Mouse (Mus musculus) heart, adult 2 months (tissue): ENCODE results near the gene Nbea. TPM values are rescaled to one million over a fixed set of nuclear protein-coding genes. Genes with fewer than 3 reads are reported as not detected.

ENCODE experiments used
- DNase-seq, 2 experiments: peaks; one replicate each; pipeline ENCODE4 v3.0.0; 2021
- H3K27ac ChIP-seq: fragments of 200-600 bp; 2 replicates; pipeline ENCODE4 v1.8.1; 2022
- H3K27me3 ChIP-seq: fragments of 200-500 bp; 2 replicates; pipeline ENCODE4 v1.6.1; 2012; ENCODE audit warnings: mild to moderate bottlenecking, low read length, inconsistent platforms, mixed read lengths; ENCODE audit not compliant: control insufficient read depth, insufficient read depth
- H3K36me3 ChIP-seq: fragments of 200-500 bp; 2 replicates; pipeline ENCODE4 v1.6.1; 2012; ENCODE audit warnings: low read length, inconsistent platforms; ENCODE audit not compliant: control insufficient read depth, insufficient read depth
- H3K4me1 ChIP-seq: fragments of 200-500 bp; 2 replicates; pipeline ENCODE4 v1.6.1; 2011; ENCODE audit warnings: low read length; ENCODE audit not compliant: control insufficient read depth, insufficient read depth
- H3K4me3 ChIP-seq: fragments of 200-600 bp; 2 replicates; pipeline ENCODE4 v1.8.1; 2022
- H3K79me2 ChIP-seq: fragments of 200-500 bp; replicated peaks from 2 replicates; pipeline ENCODE4 v1.6.1; 2012; ENCODE audit warnings: mild to moderate bottlenecking, inconsistent platforms, low read length, moderate library complexity, mixed read lengths; ENCODE audit not compliant: control insufficient read depth, insufficient read depth
- H3K9ac ChIP-seq: fragments of 200-500 bp; 2 replicates; pipeline ENCODE4 v1.6.1; 2012; ENCODE audit warnings: low read depth, mild to moderate bottlenecking, control low read depth, inconsistent platforms, low read length, mixed read lengths
- CTCF ChIP-seq: fragments of 200-600 bp; IDR thresholded peaks from 2 replicates; pipeline ENCODE4 v1.8.1; 2022; ENCODE audit warnings: antibody characterized with exemption, mild to moderate bottlenecking, moderate library complexity
- EP300 ChIP-seq: fragments of 200-500 bp; IDR thresholded peaks from 2 replicates; pipeline ENCODE4 v1.6.1; 2011; ENCODE audit warnings: low read depth, low read length, control low read depth; ENCODE audit not compliant: insufficient read depth
- POLR2A ChIP-seq: fragments of 200-500 bp; IDR thresholded peaks from 2 replicates; pipeline ENCODE4 v1.6.1; 2011; ENCODE audit warnings: mild to moderate bottlenecking, low read depth, low read length, control low read depth; ENCODE audit not compliant: insufficient read depth
- WGBS: fragments of 180-500 bp; shearing (Covaris S2); methylation state at CpG from one replicate; pipeline ENCODE4 v1.1.7; 2018; 5-methylcytosine and 5-hydroxymethylcytosine counted together
- intact Hi-C: fragments of 180-260 bp; cut with DNase I; formaldehyde crosslinking; loops from one replicate; pipeline ENCODE4 v1.15.1; 2025
- long read RNA-seq: library from polyadenylated mRNA; stranded (forward); transcript quantifications from one replicate; pipeline ENCODE4 v2.0.0, GENCODE M21; 2021
- polyA plus RNA-seq: library from polyadenylated mRNA; depleted of rRNA; stranded (reverse); fragments of >200 nt; gene quantifications from 2 replicates; pipeline ENCODE4 v1.2.3, GENCODE M21; 2012; rRNA removed
- total RNA-seq, 2 experiments: library from RNA; stranded (reverse); gene quantifications; 2 replicates each; pipeline ENCODE4 v1.2.3; 2021

Nbea gene
- total RNA-seq (10 to 100 TPM; 11.9 to 12.4 TPM), polyA plus RNA-seq (6.2 and 9.7 TPM in 2 replicates)
- long read RNA-seq, partial matches to known transcripts: 0 of 3 reads
- long read RNA-seq, other reads (novel, unspliced or antisense): 3 of 3 reads

DNA sequence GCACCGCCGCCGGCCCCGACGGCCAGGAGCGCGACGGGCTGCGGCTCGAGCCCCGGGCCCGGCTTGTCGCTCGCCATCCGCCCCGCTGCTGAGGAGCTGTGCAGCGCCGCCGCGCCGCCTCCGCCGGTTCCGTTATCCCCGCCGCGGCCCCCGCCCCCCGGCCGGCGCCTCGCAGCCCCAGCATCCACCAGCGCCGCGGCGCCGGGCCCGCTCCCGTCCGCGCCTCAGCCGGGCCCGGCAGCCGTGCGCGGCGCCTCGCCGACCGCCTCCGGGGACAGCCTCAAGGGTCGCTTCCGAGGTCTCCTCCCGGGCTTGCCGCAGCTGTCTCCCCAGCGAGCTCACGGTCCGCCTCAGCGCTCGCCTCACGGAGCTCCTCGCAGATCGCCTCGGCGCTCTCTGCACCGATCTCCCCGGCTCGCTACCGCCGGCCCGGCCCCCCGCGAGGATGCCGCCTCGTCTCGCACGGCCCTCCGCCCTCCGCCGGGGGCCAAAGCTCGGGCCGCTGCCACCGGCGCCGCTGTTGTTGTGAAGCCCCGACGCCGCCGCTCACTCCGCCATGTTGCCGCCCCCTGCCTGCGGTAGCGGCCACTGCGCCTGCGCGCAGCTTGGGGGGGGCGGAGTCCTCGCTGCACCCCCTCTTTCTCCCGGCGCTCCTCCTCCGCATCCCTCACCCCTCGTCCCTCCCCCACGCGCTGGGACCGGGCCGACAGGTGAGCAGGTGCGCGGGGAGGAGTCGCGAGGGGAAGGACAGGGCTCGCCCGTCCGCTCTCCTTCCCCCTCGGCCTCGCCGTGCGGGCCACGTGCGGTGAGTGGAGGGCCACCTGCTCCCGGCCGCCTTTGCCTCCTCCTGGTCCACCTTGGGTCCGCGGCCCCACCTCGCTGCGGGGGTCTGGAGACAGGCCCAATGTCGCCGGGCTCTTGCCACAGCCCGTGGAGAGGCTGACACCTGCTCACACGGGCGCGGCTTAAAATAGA lies at the start of gene Nbea:
TSS of gene Nbea (minus strand) at position 543 of the 975 bp plus-strand sequence.
- Histone ChIP-seq H3K79me2 (peaks cover 1% of the 10 kb centered on the region; the same call in 1 of the 2 replicates), H3K27me3 (no peaks in the 10 kb centered on the region), H3K36me3 (no peaks in the 10 kb centered on the region), H3K27ac (peak within 1 kb of the TSS; percentile 84), H3K9ac (peak within 1 kb of the TSS; percentile 97), H3K4me1 (no peaks in the 10 kb centered on the region; the same call in 1 of the 2 replicates), H3K4me3 (peak within 1 kb of the TSS; percentile 65)
- peak; percentile 87 to 93 for DNase-seq
- intact Hi-C loops: loop anchor here (5.0 to 10.0 kb wide), 2 partner anchors 101 to 179 kb away; no protein-coding TSS in a partner anchor
- 1% methylated on average over 116 of the region's 131 CpGs for whole genome bisulfite sequencing
- no peak for TF ChIP-seq POLR2A
- peak; percentile 71 for TF ChIP-seq CTCF

GRCm38 (mm10) chr3:56229283-56229682 lies 45.8 kb upstream of the Nbea start:
- Histone ChIP-seq H3K4me1 (no peaks in the 10 kb centered on the region), H3K4me3 (no peak overlapping the region), H3K9ac (no peak overlapping the region), H3K27me3 (no peaks in the 10 kb centered on the region), H3K79me2 (no peaks in the 10 kb centered on the region), H3K27ac (no peak overlapping the region), H3K36me3 (no peaks in the 10 kb centered on the region)
- WGBS: 26% methylated on average over 1 of the region's 1 CpGs
- TF ChIP-seq EP300 (no peak), CTCF (no peak), POLR2A (no peak)
- no peak for DNase-seq
- intact Hi-C loops: no loop called here

DNA sequence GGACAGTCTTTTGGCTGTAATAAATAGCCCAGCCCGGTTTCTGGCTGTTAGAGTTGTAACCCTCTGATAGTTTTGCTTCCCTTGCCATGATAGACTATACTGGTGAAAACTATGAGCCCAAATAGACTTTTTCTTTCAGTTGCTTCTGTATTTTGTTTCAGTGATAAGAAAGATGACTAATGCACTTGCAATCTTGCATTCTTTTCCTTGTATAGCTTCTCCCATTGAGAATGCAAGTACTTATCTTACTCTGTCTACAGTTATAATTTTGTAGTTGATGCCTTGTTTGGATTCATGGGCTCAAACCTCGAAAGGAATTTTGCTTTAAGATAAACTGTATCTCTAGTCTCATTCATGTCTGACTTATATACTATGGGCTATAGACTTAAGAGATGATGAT lies 32.5 kb upstream of the Nbea start:
- 32% methylated on average over 2 of the region's 2 CpGs for WGBS
- Histone ChIP-seq H3K27me3 (no peaks in the 10 kb centered on the region), H3K9ac (no peak overlapping the region), H3K4me3 (no peak overlapping the region), H3K36me3 (no peaks in the 10 kb centered on the region), H3K79me2 (no peaks in the 10 kb centered on the region), H3K27ac (no peak overlapping the region), H3K4me1 (no peaks in the 10 kb centered on the region)
- TF ChIP-seq POLR2A: no peak
- intact Hi-C loops: no loop called here
- DNase-seq: no peak

- Histone ChIP-seq H3K27ac (no peak overlapping the region), H3K27me3 (no peaks in the 10 kb centered on the region), H3K4me3 (no peak overlapping the region), H3K4me1 (no peaks in the 10 kb centered on the region), H3K79me2 (no peaks in the 10 kb centered on the region), H3K36me3 (no peaks in the 10 kb centered on the region), H3K9ac (no peak overlapping the region)
- no peak for DNase-seq
- WGBS: 81% methylated on average over 6 of the region's 6 CpGs
- no peak for TF ChIP-seq EP300
- intact Hi-C loops: no loop called here
These were observed 20.5 kb upstream of the Nbea start for GRCm38 (mm10) chr3:56203968-56204367.

DNA sequence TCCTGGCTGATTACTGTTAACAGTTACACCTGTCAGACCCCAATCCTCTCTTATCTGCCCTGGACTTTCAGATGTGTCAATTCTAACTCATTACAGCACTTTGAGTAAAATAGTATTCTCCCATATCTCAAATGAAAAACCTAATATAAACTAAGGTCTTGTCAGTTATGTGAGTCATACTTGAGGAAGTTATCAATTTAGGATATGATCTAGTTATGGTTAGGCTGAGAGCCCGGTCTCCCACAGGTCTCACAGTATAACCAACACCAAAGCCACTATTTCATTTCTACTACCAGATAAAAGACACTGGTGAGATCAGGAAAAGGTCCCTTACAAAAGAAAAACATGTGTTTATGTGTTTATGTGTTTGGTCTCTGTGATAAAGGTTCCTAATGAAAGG lies 4.7 kb upstream of the Nbea start:
- Histone ChIP-seq H3K27me3 (no peaks in the 10 kb centered on the region), H3K4me1 (no peaks in the 10 kb centered on the region; the same call in 1 of the 2 replicates), H3K9ac (no peak overlapping the region), H3K79me2 (no peaks in the 10 kb centered on the region), H3K27ac (no peak overlapping the region), H3K4me3 (no peak overlapping the region), H3K36me3 (no peaks in the 10 kb centered on the region)
- WGBS: 49% methylated on average over 1 of the region's 1 CpGs
- no peak for TF ChIP-seq EP300
- TF ChIP-seq CTCF: no peak
- no peak for TF ChIP-seq POLR2A
- DNase-seq: no peak
- intact Hi-C loops: loop anchor here (10.0 kb wide), 1 partner anchor 183 kb away; no protein-coding TSS in a partner anchor
